Mouse (Mus musculus) ES-E14 (cell line): ENCODE data around the gene Kalrn. TPM values are rescaled to one million over a fixed set of nuclear protein-coding genes. Genes with fewer than 3 reads are reported as not detected.

ENCODE experiments used
- DNase-seq: peaks from one replicate; pipeline ENCODE4 v3.0.0-alpha.2; 2013; ENCODE audit warnings: low read depth, low spot score
- H3K27ac ChIP-seq: 2 replicates; pipeline ENCODE4 v1.5.1; 2012; ENCODE audit warnings: low read depth, mild to moderate bottlenecking, low read length, moderate library complexity, mixed read lengths; ENCODE audit not compliant: poor library complexity, insufficient read depth, severe bottlenecking
- H3K36me3 ChIP-seq: 2 replicates; pipeline ENCODE4 v1.6.1; 2012; ENCODE audit warnings: mild to moderate bottlenecking, low read length, moderate library complexity, mixed read lengths; ENCODE audit not compliant: control insufficient read depth, poor library complexity, insufficient read depth, severe bottlenecking
- H3K4me1 ChIP-seq, 2 experiments: fragments of 150-350 bp in 1 of 2; sonication (generic) in 1 of 2; 2 replicates each; pipeline ENCODE4 v1.6.1; 2012; ENCODE audit warnings: low read length in 2 of 2, mild to moderate bottlenecking in 1 of 2, mixed read lengths in 1 of 2; ENCODE audit not compliant: control insufficient read depth in 2 of 2, insufficient read depth in 2 of 2, poor library complexity in 1 of 2
- H3K4me3 ChIP-seq, 2 experiments: fragments of 150-350 bp in 1 of 2; sonication (generic) in 1 of 2; 2 replicates each; pipeline ENCODE4 v1.5.1; 2012; ENCODE audit warnings: low read length in 2 of 2, low read depth in 1 of 2, mild to moderate bottlenecking in 1 of 2, mixed read lengths in 1 of 2; ENCODE audit not compliant: insufficient read depth in 1 of 2, poor library complexity in 1 of 2, severe bottlenecking in 1 of 2
- H3K9ac ChIP-seq: 2 replicates; pipeline ENCODE4 v1.6.1; 2012; ENCODE audit warnings: low read depth, mild to moderate bottlenecking, low read length, mixed read lengths; ENCODE audit not compliant: poor library complexity, insufficient read depth, severe bottlenecking
- H3K9me3 ChIP-seq: fragments of 150-350 bp; sonication (generic); 2 replicates; pipeline ENCODE4 v1.6.1; 2012; ENCODE audit warnings: low read depth, mild to moderate bottlenecking, low read length; ENCODE audit not compliant: control insufficient read depth, insufficient read depth
- CHD2 ChIP-seq: IDR thresholded peaks from 2 replicates; pipeline ENCODE4 v1.6.1; 2014; ENCODE audit warnings: mild to moderate bottlenecking, low read depth, low read length, inconsistent platforms
- HCFC1 ChIP-seq: IDR thresholded peaks from 2 replicates; pipeline ENCODE4 v1.6.1; 2012; ENCODE audit warnings: low read length, inconsistent platforms, borderline replicate concordance; ENCODE audit not compliant: insufficient read depth
- MAFK ChIP-seq: IDR thresholded peaks from 2 replicates; pipeline ENCODE4 v1.6.1; 2014; ENCODE audit warnings: mild to moderate bottlenecking, low read depth, low read length, inconsistent platforms; ENCODE audit not compliant: insufficient read depth
- ZC3H11A ChIP-seq: IDR thresholded peaks from 2 replicates; pipeline ENCODE4 v1.6.1; 2012; ENCODE audit warnings: low read depth, mild to moderate bottlenecking, inconsistent platforms, low read length, borderline replicate concordance
- ZNF384 ChIP-seq: IDR thresholded peaks from 2 replicates; pipeline ENCODE4 v1.6.1; 2012; ENCODE audit warnings: low read depth, low read length, inconsistent platforms
- in situ Hi-C, 2 experiments: fragments of 600-800 bp; cut with MboI; formaldehyde crosslinking; loops; one replicate each; pipeline ENCODE4 v1.15.1; 2025; ENCODE audit warnings: low sequenced_read_pairs in 2 of 2, inconsistent platforms in 1 of 2; ENCODE audit not compliant: unreplicated experiment in 2 of 2
- total RNA-seq: library from RNA; depleted of rRNA; stranded (reverse); fragments of 300-350 nt; gene quantifications from 2 replicates; pipeline ENCODE4 v1.2.3, GENCODE M21; 2012

Gene Kalrn
- total RNA-seq, 1 experiment = 15.7 TPM

GRCm38 (mm10) chr16:34047006-34047360 lies 526.3 kb downstream of the Kalrn start:
- Histone ChIP-seq H3K27ac (no peak overlapping the region), H3K4me3 (no peak overlapping the region), H3K4me1 (no peaks in the 10 kb centered on the region), H3K9ac (no peak overlapping the region), H3K36me3 (no peaks in the 10 kb centered on the region), H3K9me3 (no peaks in the 10 kb centered on the region)
- in situ Hi-C loops = no loop called here
- no peak for TF ChIP-seq HCFC1
- no peak for TF ChIP-seq ZNF384
- no peak for TF ChIP-seq MAFK
- no peak for TF ChIP-seq ZC3H11A
- TF ChIP-seq CHD2 = no peak
- DNase-seq = no peak

- Histone ChIP-seq H3K36me3 (no peaks in the 10 kb centered on the region), H3K27ac (no peak overlapping the region), H3K4me1 (no peaks in the 10 kb centered on the region), H3K9me3 (no peaks in the 10 kb centered on the region), H3K4me3 (no peak overlapping the region), H3K9ac (no peak overlapping the region)
- in situ Hi-C loops = no loop called here
- TF ChIP-seq ZC3H11A (no peak), MAFK (no peak)
- DNase-seq = no peak
Measured at GRCm38 (mm10) chr16:34046268-34047005, 526.9 kb downstream of the Kalrn start.

- TF ChIP-seq CHD2 (no peak), HCFC1 (no peak), ZC3H11A (no peak), MAFK (no peak), ZNF384 (no peak)
- no peak overlapping the region for H3K9ac ChIP-seq
- H3K27ac ChIP-seq = no peak overlapping the region
- in situ Hi-C loops = no loop called here
- no peaks in the 10 kb centered on the region for H3K36me3 ChIP-seq
- no peaks in the 10 kb centered on the region for H3K9me3 ChIP-seq
- DNase-seq = no peak
- H3K4me1 ChIP-seq = no peaks in the 10 kb centered on the region
- no peak overlapping the region for H3K4me3 ChIP-seq
Measured at GRCm38 (mm10) chr16:34044539-34044938, 528.8 kb downstream of the Kalrn start.

- H3K27ac ChIP-seq = no peak overlapping the region
- H3K36me3 ChIP-seq = no peaks in the 10 kb centered on the region
- in situ Hi-C loops = no loop called here
- no peaks in the 10 kb centered on the region for H3K9me3 ChIP-seq
- DNase-seq = no peak
- TF ChIP-seq HCFC1 (no peak), ZNF384 (no peak), CHD2 (no peak), MAFK (no peak), ZC3H11A (no peak)
- no peak overlapping the region for H3K4me3 ChIP-seq
- no peak overlapping the region for H3K9ac ChIP-seq
- no peaks in the 10 kb centered on the region for H3K4me1 ChIP-seq
Measured at GRCm38 (mm10) chr16:34043048-34043795, 530.1 kb downstream of the Kalrn start.
